Mouse (Mus musculus): ENCODE results near the gene St6galnac3.

Gene St6galnac3

GRCm38 (mm10) chr3:153472583-153473471 is 252.1 kb downstream of the St6galnac3 start:
- DNase-seq (ENCODE audit: low spot score in 2 of 2): no peak

GRCm38 (mm10) chr3:153463849-153464248 is 261.1 kb downstream of the St6galnac3 start:
- no peak for DNase-seq (ENCODE audit: low spot score in 2 of 2)

GRCm38 (mm10) chr3:153460173-153460572 is 264.8 kb downstream of the St6galnac3 start:
- DNase-seq (ENCODE audit: low spot score in 2 of 2): no peak

DNA sequence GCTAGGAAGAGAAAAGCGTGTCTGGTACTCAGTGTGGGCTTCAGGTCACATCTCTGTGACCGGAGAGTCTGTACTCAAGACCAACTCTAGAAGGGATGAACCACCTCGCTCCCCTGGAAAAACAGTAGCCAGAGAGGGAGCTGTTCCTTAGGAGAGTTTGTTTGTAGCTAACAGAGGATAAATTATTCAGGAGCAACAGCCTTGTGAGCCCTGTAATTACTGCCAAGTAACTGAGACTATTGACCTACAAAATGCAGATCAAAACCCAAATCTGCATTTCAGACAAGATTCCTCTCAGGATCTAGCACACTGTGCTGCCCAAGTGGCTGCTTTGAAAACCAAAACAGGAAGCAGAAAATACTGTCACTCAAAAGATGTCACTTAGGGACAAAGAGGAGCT is 266.4 kb downstream of the St6galnac3 start:
- no peak for DNase-seq (ENCODE audit: low spot score in 2 of 2)

- no peak for DNase-seq (ENCODE audit: low spot score in 2 of 2)
These were observed 267.3 kb downstream of the St6galnac3 start for GRCm38 (mm10) chr3:153457701-153458100.

DNA sequence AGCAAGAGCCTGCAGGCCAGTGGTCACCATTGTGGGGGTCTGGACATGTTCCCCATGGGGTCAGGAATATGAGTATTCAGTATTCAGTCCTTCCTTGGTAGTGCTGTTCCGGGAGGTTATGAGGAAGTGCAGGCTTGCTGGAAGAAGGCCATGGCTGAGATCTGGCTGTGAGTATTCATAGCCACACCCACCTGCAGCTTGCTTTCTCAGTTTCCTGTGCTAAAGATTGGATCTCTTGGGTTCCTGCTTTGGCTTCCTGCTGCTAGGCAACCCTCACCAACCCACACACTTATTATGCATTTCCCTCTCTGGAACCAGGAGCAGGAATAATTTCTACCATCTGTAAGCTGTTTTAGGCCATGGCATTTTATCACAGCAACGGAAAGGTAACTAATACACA is 267.8 kb downstream of the St6galnac3 start:
- no peak for DNase-seq (ENCODE audit: low spot score in 2 of 2)

- no peak for DNase-seq (ENCODE audit: low spot score in 2 of 2)
These were observed 268.7 kb downstream of the St6galnac3 start for GRCm38 (mm10) chr3:153456227-153456626.

- DNase-seq (ENCODE audit: low spot score in 2 of 2): no peak
These were observed 271.6 kb downstream of the St6galnac3 start for GRCm38 (mm10) chr3:153453127-153454049.

GRCm38 (mm10) chr3:153452299-153452996 is 272.5 kb downstream of the St6galnac3 start:
- no peak for DNase-seq (ENCODE audit: low spot score in 2 of 2)

- no peak for DNase-seq (ENCODE audit: low spot score in 2 of 2)
These were observed 283.6 kb downstream of the St6galnac3 start for GRCm38 (mm10) chr3:153441329-153441728.

DNA sequence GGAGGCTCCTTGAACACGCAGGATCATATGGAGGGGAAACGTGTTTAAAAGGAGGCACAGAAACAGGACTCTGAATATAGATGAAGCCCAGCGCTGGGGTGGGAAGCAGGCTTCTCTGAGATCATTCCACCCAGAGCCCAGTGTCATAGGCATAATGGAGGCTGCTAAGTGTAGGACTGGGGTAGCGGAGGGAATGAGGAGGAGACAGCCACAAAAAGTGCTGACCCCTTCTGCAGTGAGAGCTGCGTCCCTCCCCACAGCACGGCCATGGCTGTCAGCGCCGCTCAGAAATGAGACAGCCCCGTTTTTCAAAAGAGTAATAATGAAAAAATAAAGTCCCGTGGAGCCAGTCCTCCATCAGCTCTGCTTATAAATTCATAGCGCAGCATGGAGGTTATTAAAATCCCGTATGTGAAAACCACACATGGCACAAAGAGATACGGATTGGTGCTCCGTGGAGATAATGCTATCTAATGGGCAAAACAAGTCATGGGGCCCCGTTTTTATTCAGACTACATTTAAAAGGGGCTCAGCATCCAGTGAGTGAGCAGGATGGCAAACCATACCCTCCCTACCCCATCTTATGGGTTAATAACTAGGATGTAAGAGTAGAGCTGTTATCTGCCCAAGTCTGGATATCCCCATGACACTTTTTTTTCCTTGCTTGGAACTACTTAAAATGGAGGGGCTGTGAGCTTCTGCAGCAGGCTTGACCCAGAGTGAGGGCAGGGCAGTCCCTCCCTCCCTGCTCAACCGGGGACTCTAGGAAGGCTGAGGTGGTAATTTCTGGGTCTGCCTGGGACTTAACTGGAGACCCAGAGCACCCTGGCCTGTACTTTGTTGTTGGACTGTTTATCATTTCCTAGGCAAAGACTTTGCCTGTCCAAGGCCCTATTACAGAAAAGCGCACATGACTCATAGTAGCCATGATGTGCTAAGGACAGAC is 288.6 kb downstream of the St6galnac3 start:
- no peak for DNase-seq (ENCODE audit: low spot score in 2 of 2)

DNA sequence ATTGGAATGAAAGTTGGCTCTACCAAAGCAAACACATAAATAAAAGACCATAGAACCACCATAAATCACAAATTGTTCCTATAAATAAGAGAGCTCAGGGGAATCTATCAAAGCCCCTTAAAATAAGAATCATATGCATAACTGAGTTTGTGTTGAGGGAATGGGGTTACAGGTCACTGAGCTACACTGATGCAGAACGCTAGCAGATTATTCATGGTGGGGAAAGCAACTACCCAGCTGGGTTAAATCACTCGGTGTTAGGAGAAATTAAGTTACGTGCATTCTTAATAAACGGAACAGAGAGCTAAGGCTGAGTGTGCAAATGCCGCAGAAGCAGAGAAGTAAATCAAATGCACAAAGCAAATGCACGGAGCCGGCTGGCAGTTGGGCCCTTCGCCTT is 292.0 kb downstream of the St6galnac3 start:
- DNase-seq (ENCODE audit: low spot score in 2 of 2): no peak

DNA sequence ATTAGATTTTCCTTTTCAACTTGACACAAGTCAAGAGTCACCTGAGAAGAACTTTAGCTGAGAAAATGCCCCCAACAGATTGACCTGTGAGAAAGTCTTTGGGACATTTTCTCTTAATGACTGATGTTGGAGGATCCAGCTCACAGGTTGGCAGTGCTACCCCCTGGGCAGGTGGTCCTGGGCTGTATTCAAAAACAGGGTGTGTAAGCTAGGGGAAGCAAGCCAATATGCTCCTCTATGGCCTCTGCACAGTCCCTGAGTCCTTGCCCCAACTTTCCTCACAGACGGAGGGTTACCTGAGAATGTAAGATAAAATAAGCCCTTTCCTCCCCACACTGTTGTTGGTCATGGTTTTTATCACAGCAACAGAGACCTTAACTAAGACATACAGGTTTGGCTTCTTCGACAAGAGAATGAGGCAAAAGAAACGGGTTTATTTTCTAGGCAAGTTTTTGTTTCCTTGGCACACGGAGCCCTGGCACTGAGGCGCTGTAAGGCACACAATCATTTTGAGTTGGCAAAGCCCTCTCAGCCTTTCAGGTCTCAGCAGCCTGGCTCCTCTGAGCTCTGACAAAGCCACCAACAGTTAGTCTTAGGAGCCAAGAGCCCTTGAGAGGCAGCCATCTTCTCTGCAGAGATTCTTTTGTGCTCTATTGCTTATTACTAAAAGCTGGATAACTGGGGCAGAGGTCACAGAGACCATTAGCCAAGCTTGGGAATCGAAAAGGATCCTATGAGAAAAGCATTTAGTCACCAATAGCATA is 292.7 kb downstream of the St6galnac3 start:
- no peak for DNase-seq (ENCODE audit: low spot score in 2 of 2)

GRCm38 (mm10) chr3:153429840-153430239 is 295.1 kb downstream of the St6galnac3 start:
- no peak for DNase-seq (ENCODE audit: low spot score in 2 of 2)

- DNase-seq (ENCODE audit: low spot score in 2 of 2): no peak
These were observed 303.1 kb downstream of the St6galnac3 start for GRCm38 (mm10) chr3:153421918-153422290.

DNA sequence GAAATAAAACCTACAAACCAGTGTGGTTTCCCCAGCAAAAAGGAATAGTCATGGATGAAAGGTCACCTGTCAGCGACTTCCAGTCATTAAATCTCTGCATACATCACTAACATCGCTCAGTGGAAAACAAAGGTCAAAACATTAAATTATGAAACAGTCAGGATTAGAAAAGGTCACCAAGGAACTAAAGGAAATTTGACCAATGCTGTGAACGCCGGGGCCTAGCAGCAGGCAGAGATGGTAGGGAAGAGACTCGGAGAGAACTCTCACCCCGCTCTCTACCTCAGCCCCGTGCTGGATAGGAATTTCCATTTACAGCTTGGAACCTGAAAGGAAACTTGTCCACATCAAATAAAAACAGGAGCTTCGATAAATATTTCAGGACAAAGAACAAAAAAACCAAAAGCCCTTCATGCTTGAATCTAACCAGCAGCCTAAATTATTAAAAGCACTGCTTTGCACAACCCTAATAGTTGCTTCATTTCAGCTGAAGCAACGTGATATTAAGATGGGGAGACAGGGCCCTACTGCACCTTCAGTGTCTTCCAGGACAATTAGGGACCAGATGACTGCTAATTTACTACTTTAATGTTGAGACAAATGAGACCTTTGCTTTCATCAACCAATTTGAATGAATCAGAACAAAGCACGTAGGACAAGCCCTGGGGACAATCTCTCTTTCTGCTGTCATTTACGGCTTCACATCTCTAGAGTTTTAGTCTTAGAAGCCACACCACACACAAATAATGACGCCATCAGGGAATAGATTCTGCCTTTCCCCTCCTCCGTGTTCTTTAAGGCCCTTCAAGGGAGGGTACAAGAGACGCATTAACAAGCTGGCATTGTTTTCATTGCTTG is 303.7 kb downstream of the St6galnac3 start:
- DNase-seq (ENCODE audit: low spot score in 2 of 2): no peak

GRCm38 (mm10) chr3:153419331-153419730 is 305.6 kb downstream of the St6galnac3 start:
- no peak for DNase-seq (ENCODE audit: low spot score in 2 of 2)

DNA sequence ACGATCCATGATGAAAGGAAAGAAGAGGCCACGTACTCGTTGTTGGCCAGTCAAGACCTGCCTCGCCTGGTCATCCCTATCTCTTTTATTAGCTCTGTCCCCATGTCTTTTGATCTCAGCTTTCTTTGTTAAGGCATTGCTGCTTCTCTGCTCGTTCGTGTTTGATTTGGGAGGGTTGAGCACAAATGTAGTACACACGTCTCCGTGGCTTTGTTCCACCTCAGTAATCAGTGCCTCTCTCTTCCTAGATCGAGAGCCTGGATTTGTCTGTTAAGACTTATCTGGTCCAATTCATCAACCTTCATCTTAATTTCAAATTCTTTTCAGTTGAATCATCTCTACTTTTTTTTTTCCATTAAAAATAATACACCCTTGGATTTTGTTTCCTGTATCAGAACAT is 308.0 kb downstream of the St6galnac3 start:
- DNase-seq (ENCODE audit: low spot score in 2 of 2): no peak

- DNase-seq (ENCODE audit: low spot score in 2 of 2): no peak
These were observed 308.6 kb downstream of the St6galnac3 start for GRCm38 (mm10) chr3:153416383-153416782.
